In genomic region chr5:107200221-107200635, GRCm38 (mm10) we compare ENCODE assay signal across 9 mouse cellular contexts.
DNase-seq lines count a peak whose midpoint lies in the region; ATAC-seq and TF ChIP-seq lines count a peak whose summit lies in the region.
"Had no signal": no experiment of that assay in that cellular context is flagged by ENCODE, and none has a peak within 500 bp of the region (broad histone marks: within the 10 kb centered on the region; RNA-seq: fewer than 3 reads in every experiment).

No protein-coding gene starts in this region.

- H3K36me3 ChIP-seq in embryonic facial prominence, embryonic 13.5 days, result no peaks in the 10 kb centered on the region

- DNase-seq in layer of hippocampus, adult 2 months (ENCODE audit: low spot score in 2 of 2), result peak in 1 of 2 experiments; percentile 50
- no peak for DNase-seq in layer of hippocampus, postnatal 25 days (ENCODE audit: extremely low spot score in 1 of 2, low spot score in 1 of 2)
- peak; percentile 58 for DNase-seq in adipocyte (ENCODE audit: low spot score)
- no peak for DNase-seq in ovary, postnatal 36 days (ENCODE audit: low spot score)
- DNase-seq in cerebellum, postnatal 14 days, result no peak
- DNase-seq: cerebellum, postnatal 10 days had no signal

- H3K4me1 ChIP-seq in embryonic facial prominence, embryonic 13.5 days, result peaks cover 77% of the 10 kb centered on the region

- peak; percentile 68; the same call in 1 of the 2 replicates for ATAC-seq in embryonic facial prominence, embryonic 13.5 days (ENCODE audit: insufficient number of reproducible peaks, insufficient read depth, low FRiP score, low TSS enrichment, low read depth)
- peak; percentile 39 for ATAC-seq in megakaryocyte, adult 5-6 weeks (ENCODE audit: poor library complexity, severe bottlenecking)

- peak overlapping the region; percentile 69 for H3K27ac ChIP-seq in layer of hippocampus, adult 2 months
- peak overlapping the region; percentile 88 for H3K27ac ChIP-seq in embryonic facial prominence, embryonic 13.5 days

- H3K4me3 ChIP-seq in layer of hippocampus, adult 2 months, result no peak overlapping the region
- H3K4me3 ChIP-seq in embryonic facial prominence, embryonic 13.5 days, result no peak overlapping the region

- no peaks in the 10 kb centered on the region for H3K9me3 ChIP-seq in embryonic facial prominence, embryonic 13.5 days

- peak overlapping the region; percentile 16; the same call in 1 of the 2 replicates for H3K9ac ChIP-seq in embryonic facial prominence, embryonic 13.5 days

- H3K4me2 ChIP-seq in embryonic facial prominence, embryonic 13.5 days, result peak overlapping the region; percentile 18
- H3K4me2 ChIP-seq: heart, embryonic 11.5 days had no signal

- no peaks in the 10 kb centered on the region for H3K27me3 ChIP-seq in embryonic facial prominence, embryonic 13.5 days

- WGBS in embryonic facial prominence, embryonic 13.5 days, result 43% methylated on average over 10 of the region's 10 CpGs

- no peak for TF ChIP-seq CTCF in layer of hippocampus, adult 2 months (conservative IDR thresholded peaks at IDR 0.05)
